Mouse (Mus musculus) naive thymus-derived CD4-positive, alpha-beta T cell, adult 2 months (primary cell): ENCODE data around the gene Wdr90.

Experiments used
- DNase-seq: peaks from one replicate; pipeline ENCODE4 v3.0.0-alpha.2; 2011; ENCODE audit warnings: low read depth

Gene Wdr90

DNA sequence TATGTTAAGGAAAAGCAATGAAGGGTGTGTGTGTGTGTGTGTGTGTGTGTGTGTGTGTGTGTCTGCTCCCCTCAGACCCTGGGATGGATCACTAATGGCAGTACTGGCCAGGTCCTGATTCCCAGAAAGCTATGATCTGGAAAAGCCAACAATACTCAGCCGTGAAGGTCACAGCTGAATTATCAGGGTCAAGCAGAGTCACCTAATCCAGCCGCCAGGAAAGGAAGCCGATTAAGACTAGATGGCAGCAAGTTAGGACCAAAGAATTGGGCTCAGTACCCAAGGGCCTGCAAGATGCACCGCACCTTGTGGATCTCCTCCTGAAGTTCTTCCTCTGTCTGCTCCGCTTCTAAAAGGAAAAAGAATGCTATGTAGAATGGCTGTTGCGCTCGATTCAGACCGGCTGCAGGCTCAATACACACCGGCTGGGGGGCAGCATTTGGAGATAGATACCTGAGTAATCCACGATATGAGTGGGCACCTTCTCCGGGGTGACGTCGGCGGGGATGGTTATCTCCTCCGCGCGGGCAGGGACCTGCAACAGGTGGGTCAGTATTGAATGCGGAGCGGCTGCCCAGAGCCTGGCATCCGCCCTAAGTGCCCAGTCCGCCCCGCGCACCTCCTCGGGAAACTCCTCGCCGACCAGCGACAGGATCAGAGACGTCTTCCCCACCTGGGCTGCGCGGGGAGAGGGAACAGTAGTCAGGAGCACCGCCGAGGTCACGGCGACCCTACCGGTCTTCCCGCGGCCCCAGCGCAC, 17.5 kb downstream of the Wdr90 start:
- DNase-seq = no peak

DNA sequence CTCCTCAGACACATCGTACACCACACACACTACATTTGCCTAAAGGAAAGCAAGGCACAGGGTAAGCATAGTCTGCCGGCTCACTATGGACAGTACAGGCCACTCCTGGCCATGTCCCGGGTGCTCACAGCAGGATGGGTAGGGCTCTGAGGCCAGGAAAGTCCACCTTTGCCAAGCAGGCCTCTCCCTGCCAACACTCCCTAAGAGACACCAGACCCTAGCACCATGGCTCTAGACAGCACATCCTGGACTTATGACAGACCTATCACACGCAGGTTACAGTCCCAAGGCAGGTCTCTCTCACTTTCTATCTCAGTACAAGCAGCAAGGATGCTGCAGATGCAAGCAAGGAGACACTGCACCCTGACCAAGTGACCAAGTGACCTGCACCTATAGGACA, 18.2 kb downstream of the Wdr90 start:
- DNase-seq = no peak

DNA sequence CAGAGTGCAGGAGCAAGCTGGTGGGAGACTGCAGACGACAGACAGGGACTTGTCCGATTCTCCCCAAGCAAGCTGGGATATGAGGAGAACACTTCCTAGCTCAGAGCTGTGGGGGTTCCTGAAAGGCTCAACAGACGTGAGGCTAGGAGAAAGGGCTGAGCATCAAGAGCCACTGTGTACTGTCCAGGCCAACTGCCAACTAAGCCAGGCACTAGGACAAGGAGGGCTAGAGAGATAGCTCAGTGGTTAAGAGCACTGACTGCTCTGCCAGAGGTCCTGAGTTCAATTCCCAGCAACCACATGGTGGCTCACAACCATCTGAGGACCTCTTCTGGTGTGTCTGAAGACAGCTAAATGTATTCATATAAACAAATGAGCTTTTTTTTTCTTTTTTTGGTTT, 18.8 kb downstream of the Wdr90 start:
- peak; percentile 15 for DNase-seq

DNA sequence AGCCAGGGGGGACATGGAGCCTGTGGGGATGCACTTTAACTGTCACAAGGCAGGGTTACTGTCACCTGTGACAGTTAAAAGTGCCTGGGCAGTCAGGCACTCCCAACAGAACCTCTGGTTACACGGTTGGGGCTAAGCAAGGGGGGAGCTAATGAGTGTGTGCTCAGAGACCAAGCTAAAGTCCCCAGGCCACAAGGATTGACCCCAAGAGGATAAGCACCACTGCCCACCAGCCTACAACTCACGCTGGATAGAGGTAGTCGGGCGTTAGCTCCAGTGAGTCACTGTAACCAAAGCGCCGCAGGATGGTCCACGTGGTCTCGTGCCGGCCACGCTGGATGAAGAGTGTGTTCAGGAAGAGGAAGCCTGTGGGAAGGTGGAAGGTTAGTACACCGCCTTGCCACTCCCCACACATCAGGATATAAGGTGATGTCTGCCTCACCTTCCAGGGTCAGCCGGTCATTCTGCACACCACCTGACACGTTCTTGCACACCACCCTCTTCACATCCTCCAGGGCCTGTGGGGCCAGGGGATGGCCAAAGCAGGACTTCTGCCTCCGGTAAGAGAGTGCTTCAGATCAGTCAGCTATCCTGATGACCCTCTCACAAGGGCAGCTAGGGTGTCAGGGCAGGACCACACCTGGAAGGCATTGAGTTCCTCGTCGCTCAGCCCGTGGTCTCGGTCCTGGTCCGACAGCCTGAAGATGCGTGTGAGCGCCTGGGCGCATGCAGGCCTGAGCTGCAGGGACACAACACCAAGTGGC, 20.0 kb downstream of the Wdr90 start, which contains the start of gene Gm20683:
TSS of gene Gm20683 (minus strand) at position 647 of the 764 bp plus-strand sequence.
- DNase-seq = peak; percentile 14

DNA sequence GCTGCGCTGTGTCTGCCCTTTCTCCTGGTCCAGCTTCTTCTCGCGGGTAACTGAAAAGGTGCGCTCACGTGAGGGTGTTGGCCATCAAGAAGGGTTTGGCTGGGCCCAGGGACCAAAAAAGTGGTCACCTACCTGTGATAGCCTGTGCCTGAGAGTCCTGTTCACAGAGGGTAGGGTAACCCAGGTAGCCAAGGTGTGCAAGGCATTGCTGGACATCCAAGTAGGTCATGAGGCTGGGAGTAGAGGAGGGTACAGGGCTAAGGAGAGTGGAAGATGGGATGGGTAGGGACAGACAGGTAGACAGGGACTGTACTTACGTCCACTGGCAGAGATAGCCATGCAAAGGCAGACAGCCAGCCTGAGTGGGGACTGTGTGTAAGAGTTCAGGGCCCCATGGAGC, 20.8 kb downstream of the Wdr90 start:
- DNase-seq = no peak

DNA sequence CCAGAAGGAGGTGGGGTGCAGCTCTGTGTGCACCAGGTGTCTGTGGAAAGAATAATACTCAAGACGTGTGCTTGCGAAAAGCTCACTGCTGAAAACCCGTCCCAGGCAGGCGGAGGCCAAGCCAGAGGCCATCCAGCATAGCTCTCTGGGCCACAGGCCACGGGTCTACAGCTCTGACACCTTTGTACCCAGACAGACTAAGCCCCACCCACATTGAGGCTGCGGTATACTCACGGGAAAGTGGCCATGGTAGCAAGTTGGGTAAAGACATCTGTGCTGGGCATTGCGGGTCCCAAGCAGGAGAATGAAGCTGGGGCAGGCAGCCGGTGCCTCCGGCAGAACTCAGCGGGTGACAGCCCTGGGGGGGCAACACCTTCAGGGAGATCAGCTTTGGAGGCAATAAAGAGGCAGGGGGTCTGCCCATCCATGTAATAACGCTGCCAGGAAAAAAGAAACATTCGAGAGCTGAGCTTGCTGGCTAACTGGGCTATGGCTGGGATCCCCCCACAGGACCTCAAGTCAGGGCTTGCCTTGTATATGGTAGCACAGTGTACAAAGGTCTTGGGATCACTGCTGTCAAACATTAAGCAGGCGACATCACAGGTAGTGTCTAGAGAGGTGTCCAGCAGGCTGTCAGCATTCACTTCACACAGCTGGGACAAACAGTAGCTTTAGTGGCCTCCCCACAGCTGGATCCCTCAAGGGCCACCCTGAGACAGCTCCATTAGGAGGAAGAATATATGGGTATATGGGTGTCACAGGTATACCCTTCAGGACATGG, 21.7 kb downstream of the Wdr90 start:
- DNase-seq = no peak

DNA sequence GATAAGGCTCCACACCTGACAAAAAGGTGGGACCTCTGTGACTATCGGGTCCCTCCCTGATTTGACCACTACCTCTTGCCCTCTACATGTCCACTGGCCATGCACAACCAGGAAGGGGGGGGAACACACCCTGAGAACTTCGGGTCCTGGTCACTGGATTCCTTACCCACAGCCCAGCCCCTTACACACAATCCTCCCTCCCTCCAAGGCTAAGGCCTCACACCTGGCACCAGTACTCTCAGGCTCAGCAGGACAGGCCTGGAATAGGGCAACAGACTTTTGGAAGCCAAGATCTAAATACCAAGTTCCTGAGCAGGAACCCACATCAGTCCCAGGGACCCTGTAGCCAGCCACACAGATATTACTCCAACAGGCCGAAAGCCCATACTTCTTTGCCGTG, 22.4 kb downstream of the Wdr90 start:
- no peak for DNase-seq

DNA sequence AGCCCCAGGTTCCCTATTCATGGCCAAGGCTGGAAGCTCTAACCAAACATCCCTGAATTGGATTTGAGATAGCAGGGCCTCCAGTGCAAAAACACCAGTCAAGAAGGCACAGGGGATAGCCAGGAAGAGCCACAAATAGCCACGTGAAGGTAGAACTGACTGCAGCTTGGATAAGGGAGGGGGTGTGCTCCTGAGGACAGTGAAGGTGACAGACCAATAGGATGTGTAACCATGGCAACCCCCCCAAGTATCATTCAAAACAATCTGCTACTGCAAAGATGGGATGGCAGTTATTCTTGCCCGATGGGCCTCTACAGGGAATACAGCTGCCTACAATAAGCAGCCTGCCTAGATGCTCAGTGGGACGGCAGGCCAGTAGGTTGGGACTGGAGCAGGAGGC, 23.8 kb downstream of the Wdr90 start:
- peak; percentile 32 for DNase-seq

DNA sequence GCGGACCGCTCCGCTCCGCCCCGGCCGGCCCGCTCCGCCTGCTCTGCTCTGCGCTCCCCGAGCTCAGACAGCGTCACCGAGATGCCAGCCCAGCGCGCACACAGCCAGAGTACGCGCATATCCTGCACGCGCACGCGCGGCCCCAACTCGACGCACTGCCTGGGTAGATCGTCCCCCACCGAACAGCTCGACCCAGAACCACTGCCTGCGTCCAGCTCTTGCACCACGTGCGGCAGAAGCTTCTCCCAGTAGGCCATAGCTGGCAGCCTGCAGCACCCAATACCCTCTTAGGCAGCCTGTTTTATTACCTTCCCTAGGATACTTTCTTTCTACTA, 24.3 kb downstream of the Wdr90 start, which contains the start of gene Rhbdl1:
TSS of gene Rhbdl1 (minus strand) at position 220 of the 335 bp plus-strand sequence.
- peak; percentile 57 for DNase-seq

DNA sequence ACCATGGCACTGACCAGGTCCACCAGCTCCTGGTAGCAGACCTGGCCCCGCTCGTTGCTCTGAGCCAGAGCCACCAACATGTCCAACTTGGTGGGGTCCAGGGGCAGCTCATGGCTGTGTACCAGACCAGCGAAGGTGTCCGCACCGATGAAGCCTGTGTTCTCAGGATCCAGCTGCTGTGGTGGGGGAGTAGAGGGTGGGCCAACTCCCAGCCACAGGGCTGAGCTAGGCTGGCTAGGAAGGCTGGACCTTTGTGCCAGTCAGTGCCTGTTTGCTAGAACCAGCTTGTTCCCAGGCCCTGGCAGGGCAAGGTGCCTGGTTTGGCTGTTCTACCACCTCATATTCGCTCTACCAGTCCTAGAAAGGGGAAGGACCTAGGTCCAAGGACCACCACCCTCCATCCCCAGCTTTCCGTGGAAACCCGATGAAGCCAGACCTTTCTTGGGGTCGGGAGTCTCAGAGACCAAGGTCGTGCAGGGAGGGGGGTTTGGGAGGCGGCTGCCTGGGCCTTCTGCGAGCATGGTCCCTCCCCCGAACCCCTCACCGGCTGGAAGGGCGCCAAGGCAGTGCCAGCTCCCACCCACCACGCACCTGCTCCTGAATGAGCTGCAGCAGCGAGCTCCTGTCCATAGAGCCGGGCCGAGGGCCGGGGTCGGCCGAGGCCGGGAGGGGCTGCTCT, 24.8 kb downstream of the Wdr90 start:
- DNase-seq = no peak

DNA sequence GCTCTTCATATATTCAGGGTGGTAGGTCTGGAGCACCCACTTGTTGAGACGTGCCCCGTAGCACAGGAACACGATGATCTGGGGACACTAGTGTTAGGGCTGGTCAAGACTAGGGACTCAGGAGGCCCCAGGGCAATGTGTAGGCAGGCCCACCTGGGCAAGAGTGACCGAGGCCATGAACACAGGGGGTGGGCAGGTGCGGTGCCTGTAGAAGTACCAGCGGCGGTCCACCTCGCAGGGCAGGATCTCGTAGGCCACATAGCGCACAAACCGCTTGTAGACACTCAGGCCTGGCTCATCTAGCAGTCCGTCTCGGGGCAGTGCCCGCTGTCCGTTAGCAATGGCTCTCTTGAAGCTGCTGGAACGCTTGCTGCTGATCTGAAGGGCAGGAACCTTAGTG, 25.5 kb downstream of the Wdr90 start:
- no peak for DNase-seq

DNA sequence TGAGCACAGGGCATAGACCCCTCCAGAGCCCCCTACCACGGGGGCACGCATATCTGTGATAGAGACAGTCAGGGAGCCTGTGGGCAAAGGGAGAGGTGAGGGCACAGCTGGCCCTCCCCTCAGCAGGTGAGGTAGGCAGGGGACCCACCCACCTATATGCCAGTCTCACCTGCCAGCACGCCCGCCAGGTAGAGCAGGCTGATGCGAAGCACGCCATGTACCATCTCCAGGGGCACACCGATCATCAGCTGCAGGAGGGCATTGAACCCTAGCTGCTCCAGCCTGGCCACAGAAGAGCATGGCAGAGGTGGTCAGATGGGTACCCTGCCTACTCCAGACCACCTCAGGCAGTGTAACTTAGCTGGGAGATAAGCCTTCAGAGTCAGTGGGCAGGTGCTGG, 26.0 kb downstream of the Wdr90 start:
- DNase-seq = no peak

DNA sequence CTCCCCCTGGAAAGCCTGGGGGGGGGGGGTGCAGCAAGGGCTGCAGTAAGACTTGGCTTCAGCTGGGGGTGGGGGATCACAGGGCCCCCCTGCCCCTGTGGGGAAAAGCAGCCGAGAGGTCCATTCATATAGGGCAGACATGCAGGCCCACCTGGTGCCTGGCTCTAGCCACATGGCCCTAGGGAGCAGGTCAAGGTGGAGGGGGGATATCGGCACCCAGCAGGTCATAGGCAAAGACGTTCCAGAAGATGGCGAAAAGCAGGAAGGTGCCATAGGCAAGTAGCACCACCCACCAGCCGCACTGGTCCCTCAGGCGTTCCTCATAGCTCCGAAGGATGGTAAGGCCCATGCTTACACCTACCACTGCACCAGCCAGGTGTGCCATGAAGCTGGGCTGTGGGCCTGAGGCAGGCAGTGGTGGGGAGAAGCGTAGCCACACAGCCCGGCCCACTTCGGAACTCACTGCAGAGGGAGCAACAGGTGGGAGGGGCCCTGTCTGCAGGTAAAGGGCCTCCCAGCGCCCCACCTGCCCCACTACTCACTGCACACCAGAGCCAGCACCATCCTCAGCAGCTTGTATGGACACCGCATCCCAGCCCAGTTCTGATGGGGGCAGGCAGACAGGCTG, 26.6 kb downstream of the Wdr90 start:
- DNase-seq = no peak

DNA sequence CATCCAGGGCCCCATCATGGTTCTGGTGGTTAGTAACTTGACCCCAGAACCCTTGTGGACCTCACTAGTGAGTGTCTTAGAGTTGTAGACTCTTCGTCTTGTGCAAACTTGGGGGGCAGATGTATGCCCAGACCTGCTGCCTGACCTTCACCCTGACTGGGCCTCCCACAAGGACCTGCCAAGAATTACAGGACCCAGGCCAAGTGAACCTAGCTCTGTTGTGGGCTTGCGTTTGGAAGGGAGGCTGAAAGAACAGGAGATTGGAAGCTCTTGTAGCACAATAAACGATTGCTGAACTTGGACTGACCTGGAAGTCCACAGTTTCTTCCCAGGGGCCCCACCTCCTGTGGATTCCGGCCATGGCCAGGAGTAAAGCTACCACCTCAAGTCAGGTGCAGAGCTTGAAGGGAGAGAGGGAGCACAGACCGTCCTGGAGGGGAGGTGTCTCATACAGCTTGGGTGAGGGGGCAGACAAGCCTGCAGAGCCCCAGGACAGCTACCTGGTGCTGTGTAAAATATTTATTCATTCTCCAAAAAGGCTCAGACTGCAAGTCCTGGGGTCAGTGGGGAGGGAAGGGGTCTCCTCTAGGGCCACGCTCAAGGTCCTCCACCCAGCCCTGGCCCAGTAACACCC, 27.2 kb downstream of the Wdr90 start:
- peak; percentile 28 for DNase-seq

DNA sequence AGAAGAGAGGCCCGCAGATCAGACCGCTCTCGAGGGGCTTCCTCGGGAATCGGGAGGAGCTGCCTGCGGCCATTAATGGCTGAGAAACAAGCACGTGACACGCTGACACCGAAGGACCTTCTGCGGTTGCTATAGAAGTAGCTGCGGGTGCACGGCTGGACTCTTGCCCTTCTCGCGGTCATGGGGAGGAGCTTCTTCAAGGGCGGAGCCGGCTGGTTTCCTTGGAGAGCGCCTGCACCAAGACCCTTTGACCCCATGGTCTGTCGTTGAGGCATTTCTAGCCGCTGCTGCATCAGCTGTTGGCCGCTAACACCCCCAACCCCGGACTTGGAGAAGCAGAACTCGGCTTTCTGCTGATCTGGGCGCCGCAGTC, 28.0 kb downstream of the Wdr90 start, which contains the start of gene Stub1:
TSS of gene Stub1 (minus strand) at position 114 of the 373 bp plus-strand sequence.
- DNase-seq = no peak

DNA sequence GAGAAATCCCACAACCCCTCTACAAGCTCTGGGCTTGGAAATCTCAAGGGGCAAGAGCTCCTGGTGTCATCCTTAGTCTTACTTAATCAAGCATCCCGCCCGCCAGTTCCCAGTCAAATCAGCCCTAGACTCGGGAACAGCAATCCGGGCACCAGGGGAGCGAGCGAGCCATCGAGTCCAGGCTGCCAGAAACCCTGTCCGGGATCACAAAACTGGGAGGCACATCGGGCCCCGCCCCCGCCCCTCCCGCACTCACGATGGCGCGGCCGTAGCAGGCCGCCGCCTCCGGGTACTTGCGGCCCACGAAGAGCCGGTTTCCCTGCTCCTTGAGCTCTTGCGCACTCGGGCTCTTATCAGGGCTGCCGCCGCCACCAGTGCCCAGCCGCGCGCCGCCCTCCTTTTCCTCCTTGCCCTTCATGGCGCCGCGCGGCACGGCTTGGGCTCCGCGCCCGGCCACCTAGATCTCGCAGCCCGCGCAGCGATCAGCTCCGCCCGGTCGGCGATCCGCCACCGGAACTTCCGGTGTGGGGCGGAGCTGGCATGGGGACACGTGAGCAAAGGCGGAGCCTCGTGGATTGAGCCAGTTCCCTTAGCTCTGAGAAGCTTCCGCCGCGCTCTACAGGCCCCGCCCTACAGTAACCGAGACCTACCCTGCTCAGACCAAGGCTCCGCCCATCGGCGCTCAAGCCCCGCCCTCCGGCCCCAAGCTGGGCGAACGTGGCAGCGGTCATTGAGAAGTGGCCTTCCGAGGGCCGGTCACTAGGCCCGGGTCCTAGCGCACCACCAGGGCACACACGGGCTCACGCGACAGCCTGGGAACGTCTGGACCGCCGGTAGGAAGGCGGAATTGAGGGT, 28.6 kb downstream of the Wdr90 start:
- DNase-seq = peak; percentile 98

DNA sequence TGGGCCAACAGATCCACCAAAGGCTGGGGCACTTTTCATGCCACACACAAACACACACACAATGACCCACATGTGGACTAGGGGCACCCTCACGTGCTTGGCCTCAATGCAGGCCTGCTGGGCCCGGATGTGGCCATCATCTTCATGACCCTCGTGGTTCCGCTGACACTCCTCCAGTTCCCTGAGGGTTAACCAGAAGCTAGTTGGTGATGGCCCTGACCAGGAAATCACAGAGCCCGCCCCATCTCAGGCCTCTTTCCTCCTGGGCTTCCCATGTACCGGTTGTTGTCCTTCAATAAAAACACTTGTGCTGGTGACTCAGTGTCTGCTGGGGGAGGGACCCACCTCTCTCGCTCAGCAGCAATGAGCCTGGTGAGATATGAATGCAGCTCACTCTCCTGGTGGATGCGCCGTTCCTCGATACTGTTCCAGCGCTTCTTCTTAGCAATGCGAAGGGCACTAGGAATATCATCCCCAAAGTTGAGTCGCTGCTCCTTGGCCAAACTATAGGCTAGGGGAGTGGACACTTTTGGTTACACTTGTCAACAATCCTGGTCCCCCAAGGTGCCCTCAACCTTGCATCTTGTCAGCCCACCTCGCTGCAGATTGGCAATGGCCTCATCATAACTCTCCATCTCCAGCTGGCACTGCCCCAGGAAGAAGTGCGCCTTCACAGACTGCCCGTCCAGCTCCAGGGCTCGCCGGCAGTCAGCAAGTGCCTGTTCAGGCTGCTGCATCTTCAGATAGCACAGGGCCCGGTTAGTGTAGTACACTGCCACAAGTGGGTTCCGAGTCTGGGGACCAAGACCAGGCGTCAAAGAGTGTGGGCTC, 29.6 kb downstream of the Wdr90 start:
- DNase-seq = peak; percentile 20

DNA sequence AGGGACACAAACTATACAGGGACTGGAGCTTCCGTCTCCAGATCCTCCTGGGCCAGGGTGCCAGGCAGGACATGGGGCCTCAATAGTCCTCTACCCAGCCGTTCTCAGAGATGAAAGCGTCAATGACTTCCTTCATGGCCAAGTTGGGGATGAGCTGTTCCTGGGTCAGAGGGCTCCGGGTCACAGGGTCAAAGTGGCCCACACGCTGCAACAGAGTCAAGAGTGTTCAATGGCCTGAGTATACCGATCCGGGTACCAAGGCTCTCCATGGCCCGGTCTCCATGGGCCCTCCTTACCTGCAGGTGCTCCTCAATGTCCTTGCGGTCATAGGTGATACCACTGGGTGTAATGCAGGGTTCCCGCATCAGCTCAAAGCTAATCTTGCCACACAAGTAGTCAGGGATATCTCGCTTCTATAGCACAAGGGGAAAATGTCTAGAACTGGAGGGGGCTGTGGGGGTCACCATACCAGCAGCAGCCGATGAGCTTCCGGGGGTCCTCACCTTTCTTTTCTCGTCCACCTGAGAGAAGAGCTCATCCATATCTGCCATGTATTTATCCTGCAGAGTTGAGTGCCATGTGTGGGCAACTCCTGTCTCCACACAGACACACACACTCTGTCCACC, 30.4 kb downstream of the Wdr90 start:
- DNase-seq = no peak
